In the genomic region with DNA sequence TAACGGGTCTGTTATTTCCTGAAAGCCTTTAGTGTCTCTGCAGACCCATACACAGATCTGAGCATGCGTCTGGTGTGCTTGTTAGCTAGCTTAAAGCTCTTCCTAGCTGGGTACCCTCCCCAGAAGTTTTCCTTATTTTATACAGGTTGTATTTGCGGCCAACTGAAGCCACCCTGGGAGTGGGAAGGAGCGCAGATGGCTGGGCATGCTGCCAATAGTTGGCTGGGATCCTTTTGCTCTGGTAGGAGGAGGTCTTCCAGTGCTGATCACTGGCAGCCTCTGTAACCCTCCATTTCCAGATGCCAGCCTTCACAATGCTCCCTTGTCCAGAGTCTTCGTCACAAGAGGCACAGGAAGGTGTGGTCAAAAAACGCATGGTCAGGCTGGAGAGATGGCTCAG, we compare ENCODE assay signal across 7 mouse cellular contexts. TPM values are rescaled to one million over a fixed set of nuclear protein-coding genes. Genes with fewer than 3 reads are reported as not detected.
DNase-seq lines count a peak whose midpoint lies in the region; ATAC-seq lines count a peak whose summit lies in the region.

No protein-coding gene starts in this region.

- H3K36me3 ChIP-seq in forebrain, embryonic 12.5 days (replicated peaks): 0 out of 2 replicates have a peak, but pooled peaks cover 6% of the 10 kb centered on the region
- no peaks in the 10 kb centered on the region for H3K36me3 ChIP-seq in intestine, embryonic 14.5 days (ENCODE audit: control insufficient read depth, insufficient read depth, low read length)

- no peaks in the 10 kb centered on the region for H3K27me3 ChIP-seq in forebrain, embryonic 12.5 days
- no peaks in the 10 kb centered on the region for H3K27me3 ChIP-seq in intestine, embryonic 14.5 days (replicated peaks; ENCODE audit: control insufficient read depth, insufficient read depth, low read length)

- peak; percentile 79; the same call in 1 of the 2 replicates for ATAC-seq in forebrain, embryonic 12.5 days (ENCODE audit: low FRiP score)
- ATAC-seq in intestine, embryonic 14.5 days (replicated peaks; ENCODE audit: low FRiP score, low TSS enrichment, low read depth): peak; percentile 45

- H3K4me1 ChIP-seq in forebrain, embryonic 12.5 days: peaks cover 17% of the 10 kb centered on the region; the same call in 1 of the 2 replicates
- peaks cover 6% of the 10 kb centered on the region; the same call in 1 of the 2 replicates for H3K4me1 ChIP-seq in intestine, embryonic 14.5 days (replicated peaks; ENCODE audit: control insufficient read depth, insufficient read depth, low read length)

- no peak overlapping the region for H3K9ac ChIP-seq in forebrain, embryonic 12.5 days
- H3K9ac ChIP-seq in intestine, embryonic 14.5 days (ENCODE audit: low read length): no peak overlapping the region

- peak overlapping the region; percentile 72 for H3K27ac ChIP-seq in forebrain, embryonic 12.5 days
- peak overlapping the region; percentile 43; the same call in 1 of the 2 replicates for H3K27ac ChIP-seq in intestine, embryonic 14.5 days (ENCODE audit: low read depth)

- DNase-seq in 3134 (ENCODE audit: extremely low read depth, insufficient read length, low spot score) (peak; percentile 24), MN1 (ENCODE audit: low spot score) (peak; percentile 82)
- DNase-seq in intestine, embryonic 14.5 days (ENCODE audit: low spot score): peak; percentile 62
- peak; percentile 20 to 67 for DNase-seq in left cerebral cortex, adult 9 months (ENCODE audit: low spot score in 2 of 2)
- peak; percentile 65 for DNase-seq in right cerebral cortex, adult 18-20 months
- no peak for DNase-seq in spleen, postnatal 36 days (ENCODE audit: low spot score in 2 of 2)

- no peaks in the 10 kb centered on the region for H3K9me3 ChIP-seq in forebrain, embryonic 12.5 days
- H3K9me3 ChIP-seq in intestine, embryonic 14.5 days (ENCODE audit: control insufficient read depth, low read length): no peaks in the 10 kb centered on the region

- no peak overlapping the region for H3K4me2 ChIP-seq in forebrain, embryonic 12.5 days
- H3K4me2 ChIP-seq in intestine, embryonic 14.5 days (ENCODE audit: low read length): no peak overlapping the region

- 51% methylated on average over 6 of the region's 6 CpGs for WGBS in forebrain, embryonic 12.5 days
- WGBS in intestine, embryonic 14.5 days: 49% methylated on average over 6 of the region's 6 CpGs

- no peak overlapping the region for H3K4me3 ChIP-seq in forebrain, embryonic 12.5 days (replicated peaks)
- H3K4me3 ChIP-seq in intestine, embryonic 14.5 days (ENCODE audit: low read depth, low read length): no peak overlapping the region

RNA-seq across cellular contexts. Expression of a gene that starts 7.0 kb away (rescaled TPM):
- 0.34 TPM in 1 of 2 replicates, not detected in the other for polyA plus RNA-seq in forebrain, embryonic 12.5 days (2016; fragmentation: Nextera tagmentation; extraction: Ambion mirVana)
- polyA plus RNA-seq in intestine, embryonic 14.5 days (2014; fragmentation: Nextera tagmentation; extraction: Ambion mirVana): 0.32 and 0.42 TPM in 2 replicates

RNA-seq across cellular contexts. Expression of a gene that starts 29.0 kb away (rescaled TPM):
- 121 and 122 TPM in 2 replicates for polyA plus RNA-seq in forebrain, embryonic 12.5 days (2016; fragmentation: Nextera tagmentation; extraction: Ambion mirVana)
- 56.0 and 56.9 TPM in 2 replicates for polyA plus RNA-seq in intestine, embryonic 14.5 days (2014; fragmentation: Nextera tagmentation; extraction: Ambion mirVana)

RNA-seq across cellular contexts. Expression of a gene that starts 31.5 kb away (rescaled TPM):
- 7.4 and 7.7 TPM in 2 replicates for polyA plus RNA-seq in forebrain, embryonic 12.5 days (2016; fragmentation: Nextera tagmentation; extraction: Ambion mirVana)
- 5.6 and 6.9 TPM in 2 replicates for polyA plus RNA-seq in intestine, embryonic 14.5 days (2014; fragmentation: Nextera tagmentation; extraction: Ambion mirVana)

RNA-seq across cellular contexts. Expression of a gene that starts 48.7 kb away (rescaled TPM):
- 5.4 and 5.5 TPM in 2 replicates for polyA plus RNA-seq in forebrain, embryonic 12.5 days (2016; fragmentation: Nextera tagmentation; extraction: Ambion mirVana)
- polyA plus RNA-seq in intestine, embryonic 14.5 days (2014; fragmentation: Nextera tagmentation; extraction: Ambion mirVana): 3.2 and 3.3 TPM in 2 replicates

Comparison
In these comparisons a context has a peak if more than half of its experiments do, and no peak if none do; other contexts are left out.
1. DNase-seq: peak in 3134 (single experiment), MN1 (single experiment), intestine, embryonic 14.5 days (single experiment), left cerebral cortex, adult 9 months (2 of 2) and right cerebral cortex, adult 18-20 months (single experiment); none in spleen, postnatal 36 days (0 of 2).